Mouse (Mus musculus) testis, adult 2 months (tissue): Measurements from ENCODE around the gene Ccdc92. TPM values are rescaled to one million over a fixed set of nuclear protein-coding genes. Genes with fewer than 3 reads are reported as not detected.

Experiments
- H3K27ac ChIP-seq: fragments of 200-500 bp; 2 replicates; pipeline ENCODE4 v1.5.1; 2012; ENCODE audit warnings: low read depth, low read length; ENCODE audit not compliant: control insufficient read depth, insufficient read depth
- H3K27me3 ChIP-seq: fragments of 200-500 bp; 2 replicates; pipeline ENCODE4 v1.6.1; 2012; ENCODE audit warnings: mild to moderate bottlenecking, low read length, moderate library complexity; ENCODE audit not compliant: control insufficient read depth, insufficient read depth
- H3K36me3 ChIP-seq: fragments of 200-500 bp; 2 replicates; pipeline ENCODE4 v1.6.1; 2012; ENCODE audit warnings: mild to moderate bottlenecking, low read length; ENCODE audit not compliant: control insufficient read depth, insufficient read depth
- H3K4me1 ChIP-seq: fragments of 200-500 bp; 2 replicates; pipeline ENCODE4 v1.6.1; 2012; ENCODE audit warnings: low read length; ENCODE audit not compliant: control insufficient read depth, insufficient read depth
- H3K4me3 ChIP-seq: fragments of 200-500 bp; 2 replicates; pipeline ENCODE4 v1.5.1; 2012; ENCODE audit warnings: low read depth, mild to moderate bottlenecking, low read length, moderate library complexity, mixed read lengths; ENCODE audit not compliant: control insufficient read depth
- CTCF ChIP-seq: fragments of 200-500 bp; IDR thresholded peaks from 2 replicates; pipeline ENCODE4 v1.5.1; 2012; ENCODE audit warnings: low read depth, mild to moderate bottlenecking, inconsistent platforms, low read length, moderate library complexity; ENCODE audit not compliant: control insufficient read depth, insufficient read depth, insufficient replicate concordance
- POLR2A ChIP-seq: fragments of 200-500 bp; IDR thresholded peaks from 2 replicates; pipeline ENCODE4 v1.6.1; 2012; ENCODE audit warnings: low read depth, mild to moderate bottlenecking, inconsistent platforms, low read length, moderate library complexity; ENCODE audit not compliant: control insufficient read depth
- polyA plus RNA-seq: library from polyadenylated mRNA; depleted of rRNA; stranded (reverse); fragments of >200 nt; gene quantifications from 2 replicates; pipeline ENCODE4 v1.2.3, GENCODE M21; 2012; rRNA removed

Gene Ccdc92
- polyA plus RNA-seq: 582 and 678 TPM in 2 replicates

- Histone ChIP-seq H3K4me3 (peak within 1 kb of the TSS; percentile 94), H3K36me3 (no peaks in the 10 kb centered on the region; the same call in none of the 2 replicates), H3K4me1 (peaks cover 4% of the 10 kb centered on the region), H3K27ac (peak within 1 kb of the TSS; percentile 99), H3K27me3 (no peaks in the 10 kb centered on the region)
- TF ChIP-seq POLR2A (peak; percentile 71), CTCF (no peak)
Measured at GRCm38 (mm10) chr5:124862013-124862866, at the start of gene Ccdc92, which contains the start of gene Zfp664. TSS of gene Ccdc92 (minus strand) at chr5:124862424. TSS of gene Zfp664 (plus strand) at chr5:124862691.

GRCm38 (mm10) chr5:124908860-124909259, 46.6 kb upstream of the Ccdc92 start:
- H3K27ac ChIP-seq: no peak overlapping the region
- TF ChIP-seq CTCF: peak; percentile 75; the same call in 1 of the 2 replicates
- no peak for TF ChIP-seq POLR2A
- no peaks in the 10 kb centered on the region for H3K27me3 ChIP-seq
- no peaks in the 10 kb centered on the region for H3K4me1 ChIP-seq
- H3K36me3 ChIP-seq: no peaks in the 10 kb centered on the region
- H3K4me3 ChIP-seq: no peak overlapping the region

- Histone ChIP-seq H3K4me1 (no peaks in the 10 kb centered on the region), H3K4me3 (no peak overlapping the region), H3K27ac (no peak overlapping the region), H3K27me3 (no peaks in the 10 kb centered on the region), H3K36me3 (no peaks in the 10 kb centered on the region)
- TF ChIP-seq POLR2A: no peak
- TF ChIP-seq CTCF: no peak
Measured at GRCm38 (mm10) chr5:124906890-124907289, 44.7 kb upstream of the Ccdc92 start.

GRCm38 (mm10) chr5:124903852-124904251, 41.6 kb upstream of the Ccdc92 start:
- no peak overlapping the region for H3K27ac ChIP-seq
- H3K4me3 ChIP-seq: no peak overlapping the region
- no peaks in the 10 kb centered on the region for H3K36me3 ChIP-seq
- TF ChIP-seq POLR2A (no peak), CTCF (no peak)
- H3K4me1 ChIP-seq: peaks cover 7% of the 10 kb centered on the region
- no peaks in the 10 kb centered on the region for H3K27me3 ChIP-seq

GRCm38 (mm10) chr5:124902195-124902594, 40.0 kb upstream of the Ccdc92 start:
- H3K27me3 ChIP-seq: no peaks in the 10 kb centered on the region
- peaks cover 7% of the 10 kb centered on the region for H3K4me1 ChIP-seq
- no peak overlapping the region for H3K27ac ChIP-seq
- H3K4me3 ChIP-seq: no peak overlapping the region
- H3K36me3 ChIP-seq: no peaks in the 10 kb centered on the region
- no peak for TF ChIP-seq CTCF
- no peak for TF ChIP-seq POLR2A

- no peak overlapping the region for H3K27ac ChIP-seq
- no peak overlapping the region for H3K4me3 ChIP-seq
- H3K27me3 ChIP-seq: no peaks in the 10 kb centered on the region
- peaks cover 7% of the 10 kb centered on the region for H3K4me1 ChIP-seq
- TF ChIP-seq CTCF (no peak), POLR2A (no peak)
- H3K36me3 ChIP-seq: no peaks in the 10 kb centered on the region
Measured at GRCm38 (mm10) chr5:124901675-124902074, 39.5 kb upstream of the Ccdc92 start.

GRCm38 (mm10) chr5:124900738-124901490, 38.7 kb upstream of the Ccdc92 start:
- Histone ChIP-seq H3K36me3 (no peaks in the 10 kb centered on the region), H3K27me3 (no peaks in the 10 kb centered on the region), H3K27ac (no peak overlapping the region), H3K4me1 (peaks cover 7% of the 10 kb centered on the region), H3K4me3 (no peak overlapping the region)
- no peak for TF ChIP-seq CTCF
- TF ChIP-seq POLR2A: no peak
